Mouse (Mus musculus): ENCODE results near the gene Zfp385a. TPM values are rescaled to one million over a fixed set of nuclear protein-coding genes. Genes with fewer than 3 reads are reported as not detected.
A peak's percentile ranks its signal among the peaks of the same experiment; 100 is the strongest.

Zfp385a gene
- total and polyA plus RNA-seq, 3 experiments, result 1.2 to 59.9 (median 2.7) TPM

DNA sequence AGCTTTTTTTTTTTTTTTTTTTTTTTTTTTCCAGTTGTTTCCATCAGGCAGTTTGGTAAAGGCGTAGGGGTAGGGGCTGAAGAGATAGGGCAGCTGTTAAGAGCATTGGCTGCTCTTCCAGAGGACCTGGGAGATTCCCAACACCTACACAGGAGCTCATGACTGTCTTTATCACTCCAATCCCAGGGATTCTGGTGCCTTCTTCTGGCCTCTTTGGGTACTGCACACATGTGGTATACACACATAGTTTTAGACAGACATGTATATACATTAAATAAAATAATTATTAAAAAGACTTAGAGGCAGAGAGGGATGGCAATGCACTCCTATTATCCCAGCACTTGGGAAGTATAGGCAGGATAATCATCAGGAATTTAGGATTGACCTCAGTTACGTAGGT, 46.5 kb downstream of the Zfp385a start:
- in situ Hi-C loops (cut with MboI; ENCODE audit: low pct_ligation_motif_present, low pct_unique_long_range_greater_than_20kb, low sequenced_read_pairs) (no loop called here), dilution Hi-C loops (cut with MboI; ENCODE audit: extremely low pct_ligation_motif_present, extremely low pct_unique_long_range_greater_than_20kb, low sequenced_read_pairs) (no loop called here)
- Histone ChIP-seq H3K4me2 (ENCODE audit: insufficient read depth, low read depth, poor library complexity, severe bottlenecking) (no peak overlapping the region), H3K4me3 (replicated peaks in 1 of 3; ENCODE audit: low read depth in 2 of 3, low read length in 2 of 3, poor library complexity in 1 of 3) (no peak overlapping the region), H3K36me3 (replicated peaks in 1 of 2; ENCODE audit: control insufficient read depth in 1 of 2, insufficient read depth in 1 of 2, low read length in 1 of 2) (peaks cover 52 to 92% of the 10 kb centered on the region in 2 experiments), H3K79me2 (replicated peaks; ENCODE audit: control insufficient read depth, extremely low read depth, insufficient read depth, poor library complexity, severe bottlenecking) (peaks cover 6% of the 10 kb centered on the region), H3K9me3 (replicated peaks; ENCODE audit: low read length) (no peaks in the 10 kb centered on the region), H3K9ac (ENCODE audit: insufficient read depth, low read depth) (no peak overlapping the region), H3K4me1 (ENCODE audit: control insufficient read depth in 1 of 2, insufficient read depth in 2 of 2) (peaks cover 5 to 20% of the 10 kb centered on the region in 2 experiments), H3K27ac (ENCODE audit: insufficient read depth, low read depth) (no peak overlapping the region), H3K27me3 (replicated peaks) (no peaks in the 10 kb centered on the region)
- no peak for DNase-seq (ENCODE audit: extremely low read depth)
- peak; percentile 22 to 33; a peak in 1 of 4 replicates for TF ChIP-seq CTCF (conservative IDR thresholded peaks at IDR 0.05 in 1 of 2, IDR thresholded peaks at IDR 0.05 in 1 of 2; ENCODE audit: low read depth in 2 of 2, low read length in 2 of 2)
- no peak for TF ChIP-seq TCF12 (IDR thresholded peaks at IDR 0.05; ENCODE audit: low read depth, low read length)

DNA sequence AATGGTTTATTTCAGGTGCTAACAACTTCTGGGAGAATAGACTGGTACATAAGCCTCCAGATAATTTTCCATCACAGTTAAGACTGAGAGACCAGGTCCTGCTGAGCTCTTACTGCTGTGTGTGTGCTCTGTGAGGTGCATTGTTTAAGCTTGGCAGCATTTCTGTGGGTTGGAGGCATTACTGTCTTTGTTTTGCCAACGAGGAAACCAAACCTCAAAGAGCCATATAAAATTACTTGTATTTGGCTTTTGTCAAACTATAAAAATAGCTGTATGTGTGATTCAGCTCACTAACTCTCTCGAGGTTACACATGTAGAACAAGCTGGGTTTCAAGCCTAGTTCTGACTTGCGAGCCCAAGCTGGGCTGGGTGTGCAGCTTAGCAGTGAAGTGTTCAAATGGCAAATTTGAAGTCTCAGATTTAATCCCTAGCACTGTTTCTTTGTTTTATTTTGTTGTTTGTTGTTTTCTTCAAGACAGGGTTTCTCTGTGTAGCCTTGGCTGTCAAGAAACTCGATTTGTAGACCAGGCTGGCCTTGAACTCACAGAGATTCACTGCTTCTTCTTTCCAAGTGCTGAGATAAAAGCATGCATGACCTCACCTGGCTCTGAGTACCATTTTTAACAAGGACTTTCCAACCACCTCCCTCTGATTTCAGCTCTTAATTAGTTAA, 47.1 kb downstream of the Zfp385a start:
- Histone ChIP-seq H3K36me3 (replicated peaks in 1 of 2; ENCODE audit: control insufficient read depth in 1 of 2, insufficient read depth in 1 of 2, low read length in 1 of 2) (peaks cover 52 to 92% of the 10 kb centered on the region in 2 experiments), H3K9ac (ENCODE audit: insufficient read depth, low read depth) (no peak overlapping the region), H3K79me2 (replicated peaks; ENCODE audit: control insufficient read depth, extremely low read depth, insufficient read depth, poor library complexity, severe bottlenecking) (peaks cover 7% of the 10 kb centered on the region), H3K4me2 (ENCODE audit: insufficient read depth, low read depth, poor library complexity, severe bottlenecking) (no peak overlapping the region), H3K27ac (ENCODE audit: insufficient read depth, low read depth) (no peak overlapping the region), H3K9me3 (replicated peaks; ENCODE audit: low read length) (no peaks in the 10 kb centered on the region), H3K27me3 (replicated peaks) (no peaks in the 10 kb centered on the region), H3K4me3 (replicated peaks in 1 of 3; ENCODE audit: low read depth in 2 of 3, low read length in 2 of 3, poor library complexity in 1 of 3) (no peak overlapping the region), H3K4me1 (ENCODE audit: control insufficient read depth in 1 of 2, insufficient read depth in 2 of 2) (peaks cover 2 to 14% of the 10 kb centered on the region in 2 experiments)
- DNase-seq (ENCODE audit: extremely low read depth), result no peak
- in situ Hi-C loops (cut with MboI; ENCODE audit: low pct_ligation_motif_present, low pct_unique_long_range_greater_than_20kb, low sequenced_read_pairs) (no loop called here), dilution Hi-C loops (cut with MboI; ENCODE audit: extremely low pct_ligation_motif_present, extremely low pct_unique_long_range_greater_than_20kb, low sequenced_read_pairs) (no loop called here)
- no peak for TF ChIP-seq TBP (conservative IDR thresholded peaks at IDR 0.05; ENCODE audit: low read depth, low read length)
- no peak for TF ChIP-seq RAD21 (IDR thresholded peaks at IDR 0.05; ENCODE audit: low read depth, low read length)

DNA sequence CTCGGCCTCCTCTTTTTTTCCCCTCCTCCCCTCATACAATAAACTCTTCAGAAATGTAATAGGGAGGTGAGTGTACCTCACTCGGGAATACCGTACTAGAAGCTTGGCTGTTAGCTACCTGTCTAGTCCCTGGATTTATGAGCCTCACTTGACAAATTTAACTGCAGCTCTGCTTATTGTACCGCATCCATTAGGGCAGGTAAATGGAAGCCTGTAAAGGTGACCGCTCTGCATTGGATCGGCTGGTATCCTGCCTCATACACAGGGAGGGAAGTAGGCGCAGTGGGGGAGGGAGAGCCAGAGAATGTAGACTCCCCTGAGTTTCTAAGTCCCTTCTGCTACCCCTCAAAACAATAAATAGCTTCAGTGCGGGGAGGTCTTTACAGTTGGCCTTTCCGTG, 49.0 kb downstream of the Zfp385a start:
- no peak overlapping the region for H3K4me3 ChIP-seq (replicated peaks in 1 of 3; ENCODE audit: low read depth in 2 of 3, low read length in 2 of 3, poor library complexity in 1 of 3)
- peaks cover 43 to 89% of the 10 kb centered on the region in 2 experiments for H3K36me3 ChIP-seq (replicated peaks in 1 of 2; ENCODE audit: control insufficient read depth in 1 of 2, insufficient read depth in 1 of 2, low read length in 1 of 2)
- in situ Hi-C loops (cut with MboI; ENCODE audit: low pct_ligation_motif_present, low pct_unique_long_range_greater_than_20kb, low sequenced_read_pairs) (no loop called here), dilution Hi-C loops (cut with MboI; ENCODE audit: extremely low pct_ligation_motif_present, extremely low pct_unique_long_range_greater_than_20kb, low sequenced_read_pairs) (no loop called here)
- no peak for DNase-seq (ENCODE audit: extremely low read depth)
- no peak overlapping the region for H3K27ac ChIP-seq (ENCODE audit: insufficient read depth, low read depth)
- H3K9ac ChIP-seq (ENCODE audit: insufficient read depth, low read depth), result no peak overlapping the region
- H3K9me3 ChIP-seq (replicated peaks; ENCODE audit: low read length), result no peaks in the 10 kb centered on the region
- no peak overlapping the region for H3K4me2 ChIP-seq (ENCODE audit: insufficient read depth, low read depth, poor library complexity, severe bottlenecking)
- H3K4me1 ChIP-seq (ENCODE audit: control insufficient read depth in 1 of 2, insufficient read depth in 2 of 2), result peaks cover 0 to 3% of the 10 kb centered on the region in 2 experiments; a peak in 1 of 4 replicates
- TF ChIP-seq TCF12 (IDR thresholded peaks at IDR 0.05; ENCODE audit: low read depth, low read length) (no peak), POLR2AphosphoS2 (IDR thresholded peaks at IDR 0.05; ENCODE audit: low read depth, low read length) (no peak), KAT2A (IDR thresholded peaks at IDR 0.05; ENCODE audit: insufficient replicate concordance, low read length) (no peak), JUN (IDR thresholded peaks at IDR 0.05; ENCODE audit: insufficient read depth, low read depth, low read length) (no peak), TBP (conservative IDR thresholded peaks at IDR 0.05; ENCODE audit: low read depth, low read length) (no peak), ELF1 (IDR thresholded peaks at IDR 0.05; ENCODE audit: low read depth, low read length) (no peak), IRF4 (IDR thresholded peaks at IDR 0.05; ENCODE audit: low read depth, low read length) (no peak), USF1 (IDR thresholded peaks at IDR 0.05; ENCODE audit: low read depth, low read length) (no peak), MYC (IDR thresholded peaks at IDR 0.05; ENCODE audit: low read depth, low read length) (no peak), ZC3H11A (IDR thresholded peaks at IDR 0.05; ENCODE audit: low read depth, low read length) (no peak), E2F4 (IDR thresholded peaks at IDR 0.05; ENCODE audit: insufficient replicate concordance, low read depth, low read length) (no peak)
- no peaks in the 10 kb centered on the region for H3K27me3 ChIP-seq (replicated peaks)
- H3K79me2 ChIP-seq (replicated peaks; ENCODE audit: control insufficient read depth, extremely low read depth, insufficient read depth, poor library complexity, severe bottlenecking), result peaks cover 11% of the 10 kb centered on the region

Measured in CH12.LX (cell line).